Mouse (Mus musculus): ENCODE measurements around the gene Olfr722. TPM values are rescaled to one million over a fixed set of nuclear protein-coding genes. Genes with fewer than 3 reads are reported as not detected.
"Not testable (repeated sequence)": the region's sequence is repeated elsewhere in the genome, so short reads cannot be mapped to it uniquely, and the experiment has no call there.

Gene Olfr722
- polyA plus RNA-seq (2017; shearing (Covaris generic)) = not detected

DNA sequence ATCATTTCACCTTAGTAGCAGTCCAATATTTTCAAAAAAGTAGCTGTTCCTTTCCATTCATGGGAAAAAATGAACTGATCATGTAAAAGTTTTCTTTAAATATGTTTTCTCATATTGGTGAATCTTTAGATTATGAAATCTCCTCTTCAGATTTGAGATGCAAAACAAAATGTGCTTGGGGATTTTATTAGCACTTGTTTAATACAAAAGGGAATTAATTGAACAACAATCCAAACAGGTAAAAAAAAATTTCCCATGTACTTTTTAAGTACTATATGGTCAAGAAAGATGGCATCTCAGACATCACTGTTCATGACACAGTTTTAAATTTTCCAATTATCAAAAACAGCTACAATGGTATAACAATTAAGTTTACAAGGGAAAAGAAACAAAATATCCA is at the start of gene Olfr722:
Gene Olfr722, minus strand, starts transcription at position 101 of the 400 bp plus-strand sequence.
- no peak for ATAC-seq

DNA sequence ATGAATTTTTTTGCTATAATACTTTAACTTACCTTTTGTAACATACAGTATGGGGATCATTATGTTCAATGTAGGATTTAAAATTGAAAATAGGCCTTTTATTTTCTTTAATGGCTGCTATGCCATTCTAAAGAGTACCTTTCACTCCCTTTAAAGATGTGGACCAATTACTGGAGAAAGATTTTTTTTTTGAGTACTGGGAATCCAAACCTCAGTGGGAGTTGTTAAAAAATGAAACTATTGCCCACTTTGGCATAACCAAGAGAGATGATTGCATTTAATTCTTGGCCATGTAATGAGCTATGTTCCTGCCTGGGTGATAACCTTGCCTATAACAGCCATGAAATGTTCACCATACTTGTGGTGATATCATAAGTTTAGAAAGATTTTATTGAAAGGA is 29.9 kb upstream of the Olfr722 start, which contains the start of gene Olfr723:
Gene Olfr723, minus strand, starts transcription at position 101 of the 400 bp plus-strand sequence.
- not testable (repeated sequence) for ATAC-seq

DNA sequence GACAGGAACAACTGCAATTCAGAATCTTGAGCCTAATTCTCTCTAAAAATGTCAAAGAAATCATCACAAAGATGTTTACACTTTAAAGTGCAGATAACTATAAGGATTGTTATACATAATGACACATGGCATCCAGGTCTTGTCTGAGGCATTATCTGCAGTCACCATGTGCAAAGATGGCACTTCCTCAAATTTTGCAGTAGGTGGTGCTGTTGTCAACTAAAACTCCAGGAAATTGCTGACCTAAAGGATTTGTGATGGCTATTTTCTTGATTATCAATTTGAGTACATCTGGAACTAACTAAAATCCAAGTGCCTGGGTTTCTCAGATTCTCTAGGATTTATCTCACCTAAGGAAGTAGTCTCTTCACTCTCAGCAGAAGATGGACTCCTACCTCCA is 41.4 kb downstream of the Olfr722 start:
- ATAC-seq = no peak

Other genes with a start within 250 kb of the Olfr722 start
- gene Armh4, start 118.6 kb downstream of the Olfr722 start, polyA plus RNA-seq (2017; shearing (Covaris generic)) = not detected
- gene Olfr723, start 29.8 kb upstream of the Olfr722 start, polyA plus RNA-seq (2017; shearing (Covaris generic)) = not detected
- not detected for gene Olfr724, start 61.3 kb upstream of the Olfr722 start, polyA plus RNA-seq (2017; shearing (Covaris generic))
- not detected for gene Olfr725, start 138.4 kb upstream of the Olfr722 start, polyA plus RNA-seq (2017; shearing (Covaris generic))
- gene Olfr726, start 189.0 kb upstream of the Olfr722 start, polyA plus RNA-seq (2017; shearing (Covaris generic)) = under 1 TPM in 1 of 2 experiments, not detected in 1; 0.34 TPM
- gene Olfr727, start 221.2 kb upstream of the Olfr722 start, polyA plus RNA-seq (2017; shearing (Covaris generic)) = not detected
- gene Olfr728, start 240.7 kb upstream of the Olfr722 start, polyA plus RNA-seq (2017; shearing (Covaris generic)) = not detected